Mouse (Mus musculus): ENCODE measurements around the gene Maea. TPM values are rescaled to one million over a fixed set of nuclear protein-coding genes. Genes with fewer than 3 reads are reported as not detected.

Maea gene
- polyA plus RNA-seq (2014; fragmentation: Nextera tagmentation; extraction: Ambion mirVana), result 125 and 127 TPM in 2 replicates

DNA sequence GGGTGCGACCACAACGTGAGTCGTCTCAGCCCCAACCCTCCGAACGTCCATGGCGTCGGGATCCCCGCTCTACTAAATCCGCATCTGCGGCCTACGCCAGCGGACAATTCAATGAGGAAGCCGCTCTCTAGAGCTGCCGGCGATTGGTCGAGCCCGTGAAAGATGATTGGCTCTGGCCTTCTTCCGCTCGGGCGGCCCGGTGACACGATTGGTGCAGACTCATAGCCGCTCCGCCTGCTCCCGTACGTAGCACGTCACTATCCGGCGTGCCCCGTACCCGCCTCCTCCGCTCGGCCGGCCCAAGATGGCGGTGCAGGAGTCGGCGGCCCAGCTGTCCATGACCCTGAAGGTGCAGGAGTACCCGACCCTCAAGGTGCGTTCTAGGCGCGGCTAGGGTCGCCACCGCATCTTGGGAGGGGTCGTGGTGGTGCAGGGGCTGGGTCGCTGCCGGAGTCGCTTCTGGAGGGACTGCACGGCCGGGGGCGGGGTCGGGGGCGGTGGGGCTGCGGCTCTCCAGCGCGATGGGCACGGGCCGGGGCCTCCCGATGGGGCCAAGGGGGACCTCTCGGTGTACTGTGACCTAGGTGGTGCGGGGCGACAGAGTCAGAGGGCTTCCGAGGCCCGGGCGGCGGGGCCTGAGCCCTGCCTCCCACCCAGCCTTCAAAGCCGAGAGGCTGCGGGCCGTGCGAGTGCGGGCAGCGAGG, at the start of gene Maea:
TSS of gene Maea (plus strand) at position 237 of the 704 bp plus-strand sequence.
- peak within 1 kb of the TSS; percentile 81 for H3K4me2 ChIP-seq
- H3K4me3 ChIP-seq (ENCODE audit: low read depth, low read length), result peak within 1 kb of the TSS; percentile 98
- H3K36me3 ChIP-seq (ENCODE audit: insufficient read depth), result peaks cover 13% of the 10 kb centered on the region; the same call in 1 of the 2 replicates
- peak within 1 kb of the TSS; percentile 88 for H3K27ac ChIP-seq (ENCODE audit: low read depth)
- ATAC-seq (ENCODE audit: insufficient read depth) (peak; percentile 100), DNase-seq (peak; percentile 98)
- WGBS, result under 1% methylated on average over 71 of the region's 71 CpGs
- H3K27me3 ChIP-seq (ENCODE audit: insufficient read depth, low read length), result no peaks in the 10 kb centered on the region
- H3K9me3 ChIP-seq (ENCODE audit: low read depth, low read length), result no peaks in the 10 kb centered on the region
- H3K4me1 ChIP-seq (ENCODE audit: insufficient read depth), result 0 out of 2 replicates have a peak, but pooled peaks cover 7% of the 10 kb centered on the region
- no peak for TF ChIP-seq CTCF (IDR thresholded peaks at IDR 0.05; ENCODE audit: low read depth)
- peak within 1 kb of the TSS; percentile 93 for H3K9ac ChIP-seq

DNA sequence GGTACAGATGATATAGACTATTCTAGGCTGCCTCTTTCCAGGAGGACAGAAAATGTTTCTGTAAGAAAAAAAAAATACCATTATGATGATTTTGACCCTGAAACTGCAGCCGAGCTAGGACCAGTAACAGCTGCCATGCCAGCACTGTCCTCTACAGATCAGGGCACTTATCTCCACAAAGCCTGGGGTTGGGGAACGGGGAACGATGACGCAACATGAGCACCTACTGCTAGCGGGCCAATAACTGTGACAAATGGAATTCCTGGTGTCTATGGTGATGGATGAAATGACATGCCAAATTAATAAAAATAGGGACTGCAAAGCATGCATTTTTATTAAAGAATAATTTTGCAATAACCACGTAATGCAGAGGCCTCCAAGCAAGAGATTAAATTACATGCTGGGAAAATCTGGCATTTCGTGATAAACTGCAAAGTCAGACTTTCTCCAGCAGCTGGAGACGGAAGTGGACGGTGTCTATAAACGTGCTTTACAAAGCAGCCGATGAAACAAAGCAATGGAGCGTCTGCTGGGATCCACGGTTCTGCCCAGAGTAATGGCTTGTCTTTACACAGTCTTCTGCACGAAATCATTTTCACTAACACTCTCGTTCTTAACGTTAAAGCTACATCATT, 41.4 kb upstream of the Maea start:
- H3K4me3 ChIP-seq (ENCODE audit: low read depth, low read length), result no peak overlapping the region
- TF ChIP-seq CTCF (IDR thresholded peaks at IDR 0.05; ENCODE audit: low read depth), result no peak
- no peak overlapping the region for H3K9ac ChIP-seq
- H3K27ac ChIP-seq (ENCODE audit: low read depth), result no peak overlapping the region
- WGBS, result 28% methylated on average over 16 of the region's 16 CpGs
- no peaks in the 10 kb centered on the region for H3K27me3 ChIP-seq (ENCODE audit: insufficient read depth, low read length)
- H3K9me3 ChIP-seq (ENCODE audit: low read depth, low read length), result no peaks in the 10 kb centered on the region
- H3K36me3 ChIP-seq (ENCODE audit: insufficient read depth), result no peaks in the 10 kb centered on the region
- H3K4me1 ChIP-seq (ENCODE audit: insufficient read depth), result no peaks in the 10 kb centered on the region
- DNase-seq, result peak; percentile 36
- no peak for ATAC-seq (ENCODE audit: insufficient read depth)
- H3K4me2 ChIP-seq, result no peak overlapping the region

GRCm38 (mm10) chr5:33297164-33297563, 38.1 kb upstream of the Maea start:
- H3K27ac ChIP-seq (ENCODE audit: low read depth), result no peak overlapping the region
- peak; percentile 60 for TF ChIP-seq CTCF (IDR thresholded peaks at IDR 0.05; ENCODE audit: low read depth)
- H3K9me3 ChIP-seq (ENCODE audit: low read depth, low read length), result no peaks in the 10 kb centered on the region
- no peak overlapping the region for H3K9ac ChIP-seq
- peak; percentile 35 for DNase-seq
- WGBS, result 69% methylated on average over 6 of the region's 6 CpGs
- no peak overlapping the region for H3K4me2 ChIP-seq
- H3K27me3 ChIP-seq (ENCODE audit: insufficient read depth, low read length), result no peaks in the 10 kb centered on the region
- no peaks in the 10 kb centered on the region for H3K4me1 ChIP-seq (ENCODE audit: insufficient read depth)
- no peak for ATAC-seq (ENCODE audit: insufficient read depth)
- no peak overlapping the region for H3K4me3 ChIP-seq (ENCODE audit: low read depth, low read length)
- no peaks in the 10 kb centered on the region for H3K36me3 ChIP-seq (ENCODE audit: insufficient read depth)

GRCm38 (mm10) chr5:33301801-33302200, 33.5 kb upstream of the Maea start:
- Histone ChIP-seq H3K27ac (ENCODE audit: low read depth) (no peak overlapping the region), H3K9ac (no peak overlapping the region), H3K4me2 (no peak overlapping the region), H3K36me3 (ENCODE audit: insufficient read depth) (no peaks in the 10 kb centered on the region), H3K9me3 (ENCODE audit: low read depth, low read length) (no peaks in the 10 kb centered on the region), H3K4me3 (ENCODE audit: low read depth, low read length) (no peak overlapping the region), H3K4me1 (ENCODE audit: insufficient read depth) (no peaks in the 10 kb centered on the region), H3K27me3 (ENCODE audit: insufficient read depth, low read length) (no peaks in the 10 kb centered on the region)
- no peak for DNase-seq
- no peak for TF ChIP-seq CTCF (IDR thresholded peaks at IDR 0.05; ENCODE audit: low read depth)
- 79% methylated on average over 2 of the region's 2 CpGs for WGBS
- no peak for ATAC-seq (ENCODE audit: insufficient read depth)

GRCm38 (mm10) chr5:33310704-33311462, 24.4 kb upstream of the Maea start:
- no peaks in the 10 kb centered on the region for H3K4me1 ChIP-seq (ENCODE audit: insufficient read depth)
- no peaks in the 10 kb centered on the region for H3K27me3 ChIP-seq (ENCODE audit: insufficient read depth, low read length)
- H3K9ac ChIP-seq, result no peak overlapping the region
- no peaks in the 10 kb centered on the region for H3K36me3 ChIP-seq (ENCODE audit: insufficient read depth)
- no peak for ATAC-seq (ENCODE audit: insufficient read depth)
- DNase-seq, result no peak
- H3K4me2 ChIP-seq, result no peak overlapping the region
- TF ChIP-seq CTCF (IDR thresholded peaks at IDR 0.05; ENCODE audit: low read depth), result no peak
- WGBS, result 67% methylated on average over 3 of the region's 3 CpGs
- H3K27ac ChIP-seq (ENCODE audit: low read depth), result no peak overlapping the region
- H3K4me3 ChIP-seq (ENCODE audit: low read depth, low read length), result no peak overlapping the region
- no peaks in the 10 kb centered on the region for H3K9me3 ChIP-seq (ENCODE audit: low read depth, low read length)

DNA sequence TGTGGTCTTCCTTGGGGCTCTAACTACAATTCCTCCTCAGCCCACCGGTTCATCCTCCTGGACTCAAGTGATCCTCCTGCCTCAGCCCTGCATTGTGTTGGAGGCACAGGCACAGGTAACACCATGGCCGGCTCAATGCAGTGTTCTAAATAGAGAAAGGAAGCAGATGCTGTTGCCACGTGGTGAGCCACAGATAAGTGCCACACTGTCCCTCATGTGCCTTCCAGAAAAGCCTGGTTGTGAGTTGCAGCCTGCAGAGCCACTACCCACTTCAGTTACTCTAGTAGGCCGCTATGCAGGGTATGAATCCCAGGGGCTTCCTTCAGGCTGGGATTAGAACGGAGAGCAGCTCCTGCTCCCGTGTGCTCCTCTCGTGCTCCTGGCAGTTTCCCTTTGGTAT, 23.1 kb upstream of the Maea start:
- TF ChIP-seq CTCF (IDR thresholded peaks at IDR 0.05; ENCODE audit: low read depth), result no peak
- Histone ChIP-seq H3K4me3 (ENCODE audit: low read depth, low read length) (no peak overlapping the region), H3K27me3 (ENCODE audit: insufficient read depth, low read length) (no peaks in the 10 kb centered on the region), H3K4me2 (no peak overlapping the region), H3K9me3 (ENCODE audit: low read depth, low read length) (no peaks in the 10 kb centered on the region), H3K36me3 (ENCODE audit: insufficient read depth) (no peaks in the 10 kb centered on the region), H3K4me1 (ENCODE audit: insufficient read depth) (no peaks in the 10 kb centered on the region), H3K9ac (no peak overlapping the region), H3K27ac (ENCODE audit: low read depth) (no peak overlapping the region)
- DNase-seq, result no peak
- no peak for ATAC-seq (ENCODE audit: insufficient read depth)
- WGBS, result 72% methylated on average over 7 of the region's 7 CpGs

DNA sequence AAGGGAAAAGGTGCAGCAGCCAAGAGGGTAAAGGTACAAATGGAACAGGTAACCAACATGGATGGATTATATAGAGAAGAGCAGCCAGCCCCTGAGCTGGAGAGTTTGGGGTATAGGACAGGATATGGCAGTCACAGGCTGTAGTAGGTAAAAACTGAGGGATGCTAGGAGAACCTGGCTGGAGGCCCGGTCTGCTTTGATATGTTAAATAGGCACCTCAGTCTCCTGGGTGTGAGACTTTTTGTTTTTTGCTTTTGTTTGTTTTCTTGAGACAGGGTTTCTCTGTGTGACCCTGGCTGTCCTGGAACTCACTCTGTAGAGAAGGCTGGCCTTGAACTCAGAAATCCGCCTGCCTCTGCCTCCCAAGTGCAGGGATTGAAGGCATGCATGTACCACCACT, 10.8 kb upstream of the Maea start:
- H3K9me3 ChIP-seq (ENCODE audit: low read depth, low read length), result no peaks in the 10 kb centered on the region
- no peaks in the 10 kb centered on the region for H3K36me3 ChIP-seq (ENCODE audit: insufficient read depth)
- H3K9ac ChIP-seq, result no peak overlapping the region
- no peak overlapping the region for H3K4me2 ChIP-seq
- no peaks in the 10 kb centered on the region for H3K4me1 ChIP-seq (ENCODE audit: insufficient read depth)
- ATAC-seq (ENCODE audit: insufficient read depth) (no peak), DNase-seq (no peak)
- 35% methylated on average over 2 of the region's 2 CpGs for WGBS
- H3K27ac ChIP-seq (ENCODE audit: low read depth), result no peak overlapping the region
- no peaks in the 10 kb centered on the region for H3K27me3 ChIP-seq (ENCODE audit: insufficient read depth, low read length)
- no peak overlapping the region for H3K4me3 ChIP-seq (ENCODE audit: low read depth, low read length)
- no peak for TF ChIP-seq CTCF (IDR thresholded peaks at IDR 0.05; ENCODE audit: low read depth)

Measured in lung, embryonic 14.5 days (tissue).